Mouse (Mus musculus) lung, adult 2 months (tissue): ENCODE results near the gene Ndc80.

ENCODE experiments used
- CTCF ChIP-seq: fragments of 200-500 bp; IDR thresholded peaks from 2 replicates; pipeline ENCODE4 v1.5.1; 2011; ENCODE audit warnings: mild to moderate bottlenecking, low read length, control low read depth; ENCODE audit not compliant: insufficient read depth
- POLR2A ChIP-seq: fragments of 200-500 bp; IDR thresholded peaks from 2 replicates; pipeline ENCODE4 v1.6.1; 2011; ENCODE audit warnings: low read depth, mild to moderate bottlenecking, control low read depth, low read length, borderline replicate concordance; ENCODE audit errors: extremely low read depth

DNA sequence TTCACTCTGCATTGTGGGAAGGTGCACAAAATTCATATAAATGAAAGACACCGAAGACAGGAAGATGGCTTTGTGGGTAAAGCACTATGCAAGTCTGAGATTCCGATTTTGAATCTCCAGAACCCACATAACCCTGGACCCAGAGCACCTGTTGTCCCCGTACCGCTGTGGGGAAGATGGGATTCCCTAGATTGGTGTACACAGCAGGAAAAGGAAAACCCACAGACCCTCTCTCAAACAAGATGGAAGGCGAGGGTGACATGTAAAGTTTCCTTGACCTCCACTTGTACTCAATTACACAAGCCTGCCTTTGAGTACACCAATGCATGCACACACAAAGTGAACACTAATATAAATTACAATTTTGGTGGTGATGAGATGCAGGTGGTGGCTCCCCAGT lies 41.9 kb downstream of the Ndc80 start:
- TF ChIP-seq POLR2A: no peak
- no peak for TF ChIP-seq CTCF
